20 mouse cellular contexts compared by ENCODE assay signal in the genomic region with DNA sequence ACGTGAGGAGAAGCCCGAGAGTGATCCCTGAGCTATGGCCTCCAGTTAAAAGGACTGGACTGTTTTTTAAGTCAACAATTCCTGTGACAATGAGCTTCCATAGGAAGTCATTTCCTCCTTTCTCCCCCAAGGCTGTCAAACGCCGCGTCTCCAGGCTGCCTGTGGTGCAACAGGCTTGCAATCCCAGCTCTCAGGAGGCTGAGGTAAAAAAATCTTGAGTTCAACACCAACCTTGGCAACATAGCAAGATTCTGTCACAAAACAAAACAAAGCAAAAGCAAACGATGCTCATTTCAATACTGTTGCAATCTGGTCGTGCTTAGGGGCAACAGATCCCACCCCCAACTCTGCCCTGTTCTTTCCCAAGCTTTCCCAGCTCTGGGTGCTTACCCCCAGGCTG. TPM values are rescaled to one million over a fixed set of nuclear protein-coding genes. Genes with fewer than 3 reads are reported as not detected.
DNase-seq lines count a peak whose midpoint lies in the region; ATAC-seq and TF ChIP-seq lines count a peak whose summit lies in the region.
"Had no signal": no experiment of that assay in that cellular context is flagged by ENCODE, and none has a peak within 500 bp of the region (broad histone marks: within the 10 kb centered on the region; RNA-seq: fewer than 3 reads in every experiment).

No protein-coding gene starts in this region.

- peaks cover 4% of the 10 kb centered on the region; the same call in 1 of the 2 replicates for H3K4me1 ChIP-seq in embryonic facial prominence, embryonic 14.5 days (ENCODE audit: control insufficient read depth, insufficient read depth, low read length)
- peaks cover 26% of the 10 kb centered on the region for H3K4me1 ChIP-seq in embryonic facial prominence, embryonic 10.5 days
- H3K4me1 ChIP-seq in heart, embryonic 13.5 days = no peaks in the 10 kb centered on the region
- no peaks in the 10 kb centered on the region for H3K4me1 ChIP-seq in lung, embryonic 14.5 days (ENCODE audit: insufficient read depth)
- H3K4me1 ChIP-seq: embryonic facial prominence, embryonic 12.5 days; hindbrain, embryonic 10.5 days; midbrain, embryonic 15.5 days had no signal

- H3K4me3 ChIP-seq in embryonic facial prominence, embryonic 14.5 days (ENCODE audit: low read depth, low read length) = no peak overlapping the region
- no peak overlapping the region for H3K4me3 ChIP-seq in embryonic facial prominence, embryonic 10.5 days
- no peak overlapping the region for H3K4me3 ChIP-seq in heart, embryonic 13.5 days
- no peak overlapping the region for H3K4me3 ChIP-seq in lung, embryonic 14.5 days (ENCODE audit: low read depth, low read length)
- H3K4me3 ChIP-seq: embryonic facial prominence, embryonic 12.5 days; hindbrain, embryonic 10.5 days; intestine, embryonic 15.5 days; midbrain, embryonic 15.5 days had no signal

- no peaks in the 10 kb centered on the region for H3K36me3 ChIP-seq in embryonic facial prominence, embryonic 14.5 days (ENCODE audit: control insufficient read depth, insufficient read depth, low read length)
- no peaks in the 10 kb centered on the region for H3K36me3 ChIP-seq in embryonic facial prominence, embryonic 10.5 days (replicated peaks)
- H3K36me3 ChIP-seq in heart, embryonic 13.5 days = no peaks in the 10 kb centered on the region
- no peaks in the 10 kb centered on the region for H3K36me3 ChIP-seq in lung, embryonic 14.5 days (ENCODE audit: insufficient read depth)
- H3K36me3 ChIP-seq: embryonic facial prominence, embryonic 12.5 days; hindbrain, embryonic 10.5 days; intestine, embryonic 15.5 days; midbrain, embryonic 15.5 days had no signal

- H3K9ac ChIP-seq in embryonic facial prominence, embryonic 14.5 days (ENCODE audit: low read depth, low read length) = no peak overlapping the region
- no peak overlapping the region for H3K9ac ChIP-seq in heart, embryonic 13.5 days
- no peak overlapping the region for H3K9ac ChIP-seq in lung, embryonic 14.5 days
- H3K9ac ChIP-seq: embryonic facial prominence, embryonic 12.5 days; intestine, embryonic 15.5 days; liver, postnatal 0 days; midbrain, embryonic 15.5 days had no signal

- no peak overlapping the region for H3K27ac ChIP-seq in embryonic facial prominence, embryonic 14.5 days (replicated peaks; ENCODE audit: low read depth, low read length)
- H3K27ac ChIP-seq in embryonic facial prominence, embryonic 10.5 days (replicated peaks) = no peak overlapping the region
- peak overlapping the region; percentile 29; the same call in 1 of the 2 replicates for H3K27ac ChIP-seq in heart, embryonic 13.5 days (replicated peaks)
- no peak overlapping the region for H3K27ac ChIP-seq in lung, embryonic 14.5 days (ENCODE audit: low read depth)
- H3K27ac ChIP-seq: embryonic facial prominence, embryonic 12.5 days; hindbrain, embryonic 10.5 days; intestine, embryonic 15.5 days; kidney, postnatal 0 days; macrophage; midbrain, embryonic 15.5 days had no signal

- no peak for ATAC-seq in embryonic facial prominence, embryonic 14.5 days (ENCODE audit: low read depth)
- no peak for ATAC-seq in heart, embryonic 13.5 days (ENCODE audit: extremely low read depth, insufficient number of reproducible peaks, low FRiP score, low TSS enrichment)
- no peak for ATAC-seq in lung, embryonic 14.5 days (ENCODE audit: insufficient read depth)
- peak; percentile 35 for ATAC-seq in granulocyte monocyte progenitor cell, adult 5-6 weeks (replicated peaks; ENCODE audit: poor library complexity, severe bottlenecking)
- ATAC-seq: hindbrain, embryonic 16.5 days; midbrain, embryonic 15.5 days had no signal

- DNase-seq in embryonic facial prominence, embryonic 14.5 days (ENCODE audit: low spot score) = peak; percentile 39
- DNase-seq in embryonic facial prominence, embryonic 10.5 days (ENCODE audit: low spot score) = no peak
- DNase-seq in heart, postnatal 4 days = no peak
- DNase-seq in lung, embryonic 14.5 days = peak; percentile 47
- DNase-seq in lung, adult 18-20 months = no peak
- no peak for DNase-seq in adrenal gland, postnatal 36 days
- DNase-seq: cerebellum, adult 11 months; cerebellum, postnatal 10 days; gastrocnemius, postnatal 36 days; liver, postnatal 0 days had no signal

- WGBS in embryonic facial prominence, embryonic 14.5 days = 19% methylated on average over 7 of the region's 7 CpGs
- WGBS in embryonic facial prominence, embryonic 10.5 days = 34% methylated on average over 7 of the region's 7 CpGs
- WGBS in heart, embryonic 13.5 days = 42% methylated on average over 7 of the region's 7 CpGs
- 15% methylated on average over 7 of the region's 7 CpGs for WGBS in lung, embryonic 14.5 days

- H3K4me2 ChIP-seq in embryonic facial prominence, embryonic 14.5 days (ENCODE audit: low read depth, low read length) = no peak overlapping the region
- no peak overlapping the region for H3K4me2 ChIP-seq in heart, embryonic 13.5 days
- H3K4me2 ChIP-seq in lung, embryonic 14.5 days = no peak overlapping the region
- H3K4me2 ChIP-seq: embryonic facial prominence, embryonic 12.5 days; intestine, embryonic 15.5 days; liver, embryonic 11.5 days; midbrain, embryonic 15.5 days had no signal

- H3K9me3 ChIP-seq in embryonic facial prominence, embryonic 14.5 days (ENCODE audit: control insufficient read depth, low read length) = no peaks in the 10 kb centered on the region
- H3K9me3 ChIP-seq in embryonic facial prominence, embryonic 10.5 days = no peaks in the 10 kb centered on the region
- H3K9me3 ChIP-seq in heart, embryonic 13.5 days = no peaks in the 10 kb centered on the region
- H3K9me3 ChIP-seq in lung, embryonic 14.5 days (ENCODE audit: low read depth, low read length) = no peaks in the 10 kb centered on the region
- H3K9me3 ChIP-seq: embryonic facial prominence, embryonic 12.5 days; hindbrain, embryonic 10.5 days; intestine, embryonic 15.5 days; midbrain, embryonic 15.5 days had no signal

- TF ChIP-seq CTCF in lung, embryonic 14.5 days (IDR thresholded peaks at IDR 0.05; ENCODE audit: low read depth) = no peak

- H3K27me3 ChIP-seq in embryonic facial prominence, embryonic 14.5 days (replicated peaks; ENCODE audit: control insufficient read depth, insufficient read depth, low read length) = no peaks in the 10 kb centered on the region
- 0 out of 2 replicates have a peak, but pooled peaks cover 6% of the 10 kb centered on the region for H3K27me3 ChIP-seq in embryonic facial prominence, embryonic 10.5 days (replicated peaks; ENCODE audit: low read depth, poor library complexity, severe bottlenecking)
- H3K27me3 ChIP-seq in heart, embryonic 13.5 days (replicated peaks) = no peaks in the 10 kb centered on the region
- no peaks in the 10 kb centered on the region for H3K27me3 ChIP-seq in lung, embryonic 14.5 days (ENCODE audit: insufficient read depth, low read length)
- H3K27me3 ChIP-seq: embryonic facial prominence, embryonic 12.5 days; intestine, embryonic 15.5 days; midbrain, embryonic 15.5 days had no signal

RNA-seq across cellular contexts. Expression of gene Diexf, which starts 8.0 kb away (rescaled TPM):
- 8.6 and 9.6 TPM in 2 replicates for polyA plus RNA-seq in embryonic facial prominence, embryonic 14.5 days (2014; fragmentation: Nextera tagmentation; extraction: Ambion mirVana)
- polyA plus RNA-seq in embryonic facial prominence, embryonic 10.5 days (2016; fragmentation: Nextera tagmentation; extraction: Ambion mirVana) = 10.2 and 10.6 TPM in 2 replicates
- 4.9 and 5.7 TPM in 2 replicates for polyA plus RNA-seq in heart, embryonic 13.5 days (2015; fragmentation: Nextera tagmentation; extraction: Ambion mirVana)
- 10 to 100 TPM; 10.2 to 11.8 TPM for total RNA-seq in heart, postnatal 4 days (2021)
- 9.0 and 9.5 TPM in 2 replicates for polyA plus RNA-seq in lung, embryonic 14.5 days (2014; fragmentation: Nextera tagmentation; extraction: Ambion mirVana)
- 26.3 and 40.3 TPM in 2 replicates for total RNA-seq in granulocyte monocyte progenitor cell, adult 5-6 weeks (2014; fragmentation: Nextera tagmentation)
- total RNA-seq in granulocyte monocyte progenitor cell, adult 5-6 weeks (2017) = 21.9 and 26.1 TPM in 2 replicates
- total RNA-seq in adrenal gland, postnatal 36 days (2021) = 10 to 100 TPM; 13.7 to 15.9 TPM

RNA-seq across cellular contexts. Expression of gene Irf6, which starts 14.8 kb away (rescaled TPM):
- 33.9 and 41.6 TPM in 2 replicates for polyA plus RNA-seq in embryonic facial prominence, embryonic 14.5 days (2014; fragmentation: Nextera tagmentation; extraction: Ambion mirVana)
- 9.0 and 11.1 TPM in 2 replicates for polyA plus RNA-seq in embryonic facial prominence, embryonic 10.5 days (2016; fragmentation: Nextera tagmentation; extraction: Ambion mirVana)
- 5.9 and 6.2 TPM in 2 replicates for polyA plus RNA-seq in heart, embryonic 13.5 days (2015; fragmentation: Nextera tagmentation; extraction: Ambion mirVana)
- 1 to 10 TPM; 6.0 to 7.5 TPM for total RNA-seq in heart, postnatal 4 days (2021)
- polyA plus RNA-seq in lung, embryonic 14.5 days (2014; fragmentation: Nextera tagmentation; extraction: Ambion mirVana) = 12.0 and 12.3 TPM in 2 replicates
- not detected in 2 replicates for total RNA-seq in granulocyte monocyte progenitor cell, adult 5-6 weeks (2014; fragmentation: Nextera tagmentation)
- total RNA-seq in granulocyte monocyte progenitor cell, adult 5-6 weeks (2017) = 0.22 TPM in 1 of 2 replicates, not detected in the other
- total RNA-seq in adrenal gland, postnatal 36 days (2021) = under 1 TPM; 0.36 to 0.46 TPM
- polyA plus RNA-seq: macrophage had no signal

RNA-seq across cellular contexts. Expression of gene A130010J15Rik, which starts 29.8 kb away (rescaled TPM):
- 12.3 and 16.0 TPM in 2 replicates for polyA plus RNA-seq in embryonic facial prominence, embryonic 14.5 days (2014; fragmentation: Nextera tagmentation; extraction: Ambion mirVana)
- polyA plus RNA-seq in embryonic facial prominence, embryonic 10.5 days (2016; fragmentation: Nextera tagmentation; extraction: Ambion mirVana) = 16.4 and 18.0 TPM in 2 replicates
- polyA plus RNA-seq in heart, embryonic 13.5 days (2015; fragmentation: Nextera tagmentation; extraction: Ambion mirVana) = 11.1 and 12.8 TPM in 2 replicates
- 1 to 10 TPM; 5.3 to 7.8 TPM for total RNA-seq in heart, postnatal 4 days (2021)
- 14.1 and 16.0 TPM in 2 replicates for polyA plus RNA-seq in lung, embryonic 14.5 days (2014; fragmentation: Nextera tagmentation; extraction: Ambion mirVana)
- 6.2 and 6.7 TPM in 2 replicates for total RNA-seq in granulocyte monocyte progenitor cell, adult 5-6 weeks (2014; fragmentation: Nextera tagmentation)
- 7.0 and 13.9 TPM in 2 replicates for total RNA-seq in granulocyte monocyte progenitor cell, adult 5-6 weeks (2017)
- total RNA-seq in adrenal gland, postnatal 36 days (2021) = 1 to 10 TPM; 2.8 to 3.7 TPM

Comparison
In these comparisons a context has a peak if more than half of its experiments do, and no peak if none do; other contexts are left out.
1. DNase-seq: peak in embryonic facial prominence, embryonic 14.5 days (single experiment) and lung, embryonic 14.5 days (single experiment); none in embryonic facial prominence, embryonic 10.5 days (single experiment), heart, postnatal 4 days (single experiment), lung, adult 18-20 months (0 of 2) and adrenal gland, postnatal 36 days (0 of 2).